Mouse (Mus musculus): Measurements from ENCODE around the gene Twf2. TPM values are rescaled to one million over a fixed set of nuclear protein-coding genes. Genes with fewer than 3 reads are reported as not detected.

The Twf2 gene
- polyA plus RNA-seq, 1 experiment from 2014 or later: 45.5 TPM

DNA sequence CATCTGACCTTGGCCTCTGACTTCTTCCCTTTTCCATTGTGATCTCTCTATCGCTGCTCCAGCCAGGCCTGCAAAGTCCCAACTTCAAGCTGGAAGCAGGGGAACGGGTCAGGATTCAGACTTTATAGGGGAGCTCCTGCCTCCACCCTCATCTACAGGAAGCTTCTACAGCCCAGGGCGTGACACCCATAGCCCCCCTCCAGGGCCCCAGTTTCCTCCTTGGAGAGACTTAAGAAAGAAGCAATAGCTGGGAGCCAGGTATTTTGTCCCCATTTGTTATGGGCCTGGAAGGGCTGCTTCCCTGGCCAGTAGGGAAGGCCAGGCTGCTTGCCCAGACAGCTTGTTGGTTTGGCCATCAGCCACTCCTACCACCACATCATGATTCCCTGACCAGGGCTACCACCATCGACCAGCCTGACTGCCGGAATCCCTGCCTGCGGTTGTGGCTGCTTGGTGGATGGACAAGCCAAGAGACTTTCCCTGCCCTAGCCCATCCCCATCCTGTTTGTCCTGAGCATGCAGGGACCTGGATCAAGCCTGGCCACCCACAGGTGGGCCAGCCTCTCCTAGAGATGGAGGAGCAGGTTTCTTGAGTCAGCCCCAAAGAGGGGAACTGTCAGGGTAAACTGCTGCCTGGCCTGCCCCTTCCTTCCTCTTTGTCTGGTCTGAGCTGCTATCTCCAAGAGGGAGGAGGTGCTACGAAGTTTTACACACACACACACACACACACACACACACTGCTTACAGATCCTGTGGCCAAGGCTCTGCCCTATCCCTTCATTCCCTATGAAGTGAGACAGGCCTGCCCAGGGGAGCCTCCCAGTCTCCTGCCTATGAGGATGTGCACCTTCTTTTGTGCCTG is 1.3 kb downstream of the Twf2 start:
- Histone ChIP-seq H3K27me3 (ENCODE audit: control insufficient read depth, insufficient read depth, low read length) (no peaks in the 10 kb centered on the region), H3K9ac (ENCODE audit: low read length) (peak overlapping the region; percentile 86), H3K27ac (replicated peaks in 1 of 2; ENCODE audit: control insufficient read depth in 1 of 2, insufficient read depth in 1 of 2, low read depth in 2 of 2, low read length in 2 of 2) (peak overlapping the region; percentile 7 to 29; a peak in 2 of 4 replicates), H3K4me3 (ENCODE audit: control insufficient read depth in 1 of 2, insufficient read depth in 1 of 2, low read depth in 1 of 2, low read length in 2 of 2) (peak overlapping the region in 1 of 2 experiments; percentile 76; a peak in 2 of 4 replicates), H3K36me3 (ENCODE audit: control insufficient read depth, insufficient read depth, low read length) (peaks cover 14% of the 10 kb centered on the region), H3K4me2 (ENCODE audit: low read length) (peak overlapping the region; percentile 68), H3K4me1 (ENCODE audit: control insufficient read depth in 2 of 2, insufficient read depth in 2 of 2, low read length in 2 of 2) (peaks cover 26 to 42% of the 10 kb centered on the region in 2 experiments), H3K9me3 (ENCODE audit: control insufficient read depth, low read length) (no peaks in the 10 kb centered on the region)
- ATAC-seq (ENCODE audit: insufficient number of reproducible peaks, insufficient read depth, low FRiP score, low read depth): no peak
- 65% methylated on average over 7 of the region's 7 CpGs for WGBS

DNA sequence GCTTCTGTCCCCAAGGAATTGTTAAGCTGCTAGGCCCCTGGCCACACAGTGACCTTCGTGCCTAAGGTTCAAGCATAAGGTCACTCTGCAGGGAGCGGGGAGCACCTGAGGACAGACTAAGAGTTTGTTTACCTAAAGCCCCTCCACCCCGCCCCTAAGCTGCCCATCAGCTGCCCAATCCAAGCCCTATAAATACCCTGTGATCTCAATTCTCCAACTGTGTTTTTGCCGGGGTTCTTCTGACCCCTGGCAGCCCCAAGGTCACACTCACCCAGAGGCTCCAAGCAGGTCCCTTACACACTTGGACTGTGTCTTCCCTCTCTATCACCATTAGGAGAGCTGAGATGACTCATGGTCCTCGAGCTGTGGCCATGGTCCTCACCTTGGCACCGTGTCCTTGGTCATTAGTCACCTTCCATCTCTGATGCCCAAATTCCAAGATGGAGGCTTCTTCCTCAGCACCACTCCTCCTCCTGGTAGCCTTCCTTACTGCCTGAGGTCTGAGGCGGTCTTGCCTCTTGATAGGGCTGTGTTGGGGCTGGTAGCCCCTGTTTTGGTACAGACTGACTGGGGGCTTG is 2.9 kb downstream of the Twf2 start:
- Histone ChIP-seq H3K9ac (ENCODE audit: low read length) (no peak overlapping the region), H3K27ac (replicated peaks in 1 of 2; ENCODE audit: control insufficient read depth in 1 of 2, insufficient read depth in 1 of 2, low read depth in 2 of 2, low read length in 2 of 2) (peak overlapping the region in 1 of 2 experiments; percentile 7; a peak in 1 of 4 replicates), H3K4me1 (ENCODE audit: control insufficient read depth in 2 of 2, insufficient read depth in 2 of 2, low read length in 2 of 2) (peaks cover 22 to 37% of the 10 kb centered on the region in 2 experiments), H3K27me3 (ENCODE audit: control insufficient read depth, insufficient read depth, low read length) (no peaks in the 10 kb centered on the region), H3K36me3 (ENCODE audit: control insufficient read depth, insufficient read depth, low read length) (peaks cover 17% of the 10 kb centered on the region), H3K4me3 (ENCODE audit: control insufficient read depth in 1 of 2, insufficient read depth in 1 of 2, low read depth in 1 of 2, low read length in 2 of 2) (no peak overlapping the region), H3K4me2 (ENCODE audit: low read length) (no peak overlapping the region), H3K9me3 (ENCODE audit: control insufficient read depth, low read length) (no peaks in the 10 kb centered on the region)
- no peak for ATAC-seq (ENCODE audit: insufficient number of reproducible peaks, insufficient read depth, low FRiP score, low read depth)
- 70% methylated on average over 7 of the region's 7 CpGs for WGBS

DNA sequence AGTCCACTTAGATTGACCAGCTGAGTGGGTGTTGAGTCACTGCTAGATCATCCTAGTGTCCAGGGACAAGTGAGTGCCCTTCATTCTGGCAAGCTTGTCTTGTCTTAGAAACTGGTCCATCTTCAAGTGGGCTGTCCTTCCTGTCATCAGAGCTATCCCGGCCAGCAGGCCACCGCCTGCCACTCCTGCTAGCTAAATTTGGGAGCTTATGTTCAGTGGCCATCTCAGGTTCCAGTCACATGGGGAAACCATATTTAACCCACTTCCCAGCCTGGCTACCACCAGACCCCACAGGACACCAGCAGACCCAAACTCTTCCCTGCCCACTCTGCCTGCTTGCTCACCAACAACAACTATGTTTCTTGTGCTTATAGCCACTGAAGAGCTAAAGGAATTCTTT is 3.6 kb downstream of the Twf2 start:
- Histone ChIP-seq H3K9ac (ENCODE audit: low read length) (no peak overlapping the region), H3K27ac (replicated peaks in 1 of 2; ENCODE audit: control insufficient read depth in 1 of 2, insufficient read depth in 1 of 2, low read depth in 2 of 2, low read length in 2 of 2) (peak overlapping the region; percentile 9 to 51; a peak in 2 of 4 replicates), H3K4me3 (ENCODE audit: control insufficient read depth in 1 of 2, insufficient read depth in 1 of 2, low read depth in 1 of 2, low read length in 2 of 2) (no peak overlapping the region), H3K36me3 (ENCODE audit: control insufficient read depth, insufficient read depth, low read length) (peaks cover 17% of the 10 kb centered on the region), H3K27me3 (ENCODE audit: control insufficient read depth, insufficient read depth, low read length) (no peaks in the 10 kb centered on the region), H3K4me2 (ENCODE audit: low read length) (peak overlapping the region; percentile 42), H3K9me3 (ENCODE audit: control insufficient read depth, low read length) (no peaks in the 10 kb centered on the region), H3K4me1 (ENCODE audit: control insufficient read depth in 2 of 2, insufficient read depth in 2 of 2, low read length in 2 of 2) (peaks cover 23 to 42% of the 10 kb centered on the region in 2 experiments)
- no peak for ATAC-seq (ENCODE audit: insufficient number of reproducible peaks, insufficient read depth, low FRiP score, low read depth)
- WGBS: 26% methylated on average over 2 of the region's 2 CpGs

DNA sequence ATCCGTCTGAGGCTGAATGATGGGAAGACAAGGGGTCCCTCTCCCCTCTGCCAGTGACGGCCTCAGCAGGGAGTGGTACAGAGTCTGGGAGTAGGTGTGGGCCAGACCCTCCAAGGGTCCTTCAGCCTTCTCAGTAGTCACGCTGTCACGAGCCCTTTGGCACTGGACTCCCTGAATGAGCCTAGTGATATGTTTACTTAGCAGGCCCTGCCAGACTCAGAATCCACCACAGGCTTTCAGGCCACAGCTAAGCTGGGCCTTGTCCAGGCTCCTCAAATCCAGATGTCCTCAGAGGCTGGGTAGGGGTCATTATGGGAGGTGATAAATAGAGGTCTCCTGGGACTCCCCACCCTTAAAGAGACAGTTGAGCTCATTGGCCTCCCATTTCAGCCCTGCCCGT is 5.3 kb downstream of the Twf2 start:
- no peak overlapping the region for H3K4me3 ChIP-seq (ENCODE audit: control insufficient read depth in 1 of 2, insufficient read depth in 1 of 2, low read depth in 1 of 2, low read length in 2 of 2)
- no peaks in the 10 kb centered on the region for H3K27me3 ChIP-seq (ENCODE audit: control insufficient read depth, insufficient read depth, low read length)
- H3K4me1 ChIP-seq (ENCODE audit: control insufficient read depth in 2 of 2, insufficient read depth in 2 of 2, low read length in 2 of 2): peaks cover 28 to 44% of the 10 kb centered on the region in 2 experiments
- no peak for ATAC-seq (ENCODE audit: insufficient number of reproducible peaks, insufficient read depth, low FRiP score, low read depth)
- WGBS: 81% methylated on average over 5 of the region's 5 CpGs
- H3K9me3 ChIP-seq (ENCODE audit: control insufficient read depth, low read length): no peaks in the 10 kb centered on the region
- no peak overlapping the region for H3K4me2 ChIP-seq (ENCODE audit: low read length)
- H3K9ac ChIP-seq (ENCODE audit: low read length): no peak overlapping the region
- peaks cover 27% of the 10 kb centered on the region for H3K36me3 ChIP-seq (ENCODE audit: control insufficient read depth, insufficient read depth, low read length)
- no peak overlapping the region for H3K27ac ChIP-seq (replicated peaks in 1 of 2; ENCODE audit: control insufficient read depth in 1 of 2, insufficient read depth in 1 of 2, low read depth in 2 of 2, low read length in 2 of 2)

DNA sequence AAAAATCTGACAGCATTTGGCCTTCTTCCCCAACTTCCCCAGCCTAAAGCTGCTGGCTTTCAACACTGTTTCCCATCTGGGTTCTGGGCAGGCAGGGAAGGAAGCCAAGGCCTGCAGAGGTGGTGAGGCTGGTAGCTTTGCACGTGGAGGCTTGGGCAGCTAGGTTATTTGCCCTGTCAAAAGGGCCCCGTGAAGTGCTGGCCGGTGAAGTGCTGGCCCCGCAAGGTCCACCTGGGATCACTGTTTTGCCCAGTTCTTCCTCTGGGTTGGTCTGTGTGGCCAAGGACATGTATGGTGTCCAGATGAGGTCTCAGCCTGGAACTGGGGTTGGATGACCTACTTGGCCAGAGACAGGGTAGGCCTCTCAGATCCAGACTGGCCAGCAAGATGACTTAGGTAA is 7.0 kb downstream of the Twf2 start:
- Histone ChIP-seq H3K4me3 (ENCODE audit: control insufficient read depth in 1 of 2, insufficient read depth in 1 of 2, low read depth in 1 of 2, low read length in 2 of 2) (no peak overlapping the region), H3K36me3 (ENCODE audit: control insufficient read depth, insufficient read depth, low read length) (peaks cover 44% of the 10 kb centered on the region), H3K27ac (replicated peaks in 1 of 2; ENCODE audit: control insufficient read depth in 1 of 2, insufficient read depth in 1 of 2, low read depth in 2 of 2, low read length in 2 of 2) (no peak overlapping the region), H3K4me2 (ENCODE audit: low read length) (no peak overlapping the region), H3K9ac (ENCODE audit: low read length) (no peak overlapping the region), H3K27me3 (ENCODE audit: control insufficient read depth, insufficient read depth, low read length) (no peaks in the 10 kb centered on the region), H3K4me1 (ENCODE audit: control insufficient read depth in 2 of 2, insufficient read depth in 2 of 2, low read length in 2 of 2) (peaks cover 18 to 29% of the 10 kb centered on the region in 2 experiments), H3K9me3 (ENCODE audit: control insufficient read depth, low read length) (no peaks in the 10 kb centered on the region)
- no peak for ATAC-seq (ENCODE audit: insufficient number of reproducible peaks, insufficient read depth, low FRiP score, low read depth)
- WGBS: 90% methylated on average over 4 of the region's 4 CpGs

DNA sequence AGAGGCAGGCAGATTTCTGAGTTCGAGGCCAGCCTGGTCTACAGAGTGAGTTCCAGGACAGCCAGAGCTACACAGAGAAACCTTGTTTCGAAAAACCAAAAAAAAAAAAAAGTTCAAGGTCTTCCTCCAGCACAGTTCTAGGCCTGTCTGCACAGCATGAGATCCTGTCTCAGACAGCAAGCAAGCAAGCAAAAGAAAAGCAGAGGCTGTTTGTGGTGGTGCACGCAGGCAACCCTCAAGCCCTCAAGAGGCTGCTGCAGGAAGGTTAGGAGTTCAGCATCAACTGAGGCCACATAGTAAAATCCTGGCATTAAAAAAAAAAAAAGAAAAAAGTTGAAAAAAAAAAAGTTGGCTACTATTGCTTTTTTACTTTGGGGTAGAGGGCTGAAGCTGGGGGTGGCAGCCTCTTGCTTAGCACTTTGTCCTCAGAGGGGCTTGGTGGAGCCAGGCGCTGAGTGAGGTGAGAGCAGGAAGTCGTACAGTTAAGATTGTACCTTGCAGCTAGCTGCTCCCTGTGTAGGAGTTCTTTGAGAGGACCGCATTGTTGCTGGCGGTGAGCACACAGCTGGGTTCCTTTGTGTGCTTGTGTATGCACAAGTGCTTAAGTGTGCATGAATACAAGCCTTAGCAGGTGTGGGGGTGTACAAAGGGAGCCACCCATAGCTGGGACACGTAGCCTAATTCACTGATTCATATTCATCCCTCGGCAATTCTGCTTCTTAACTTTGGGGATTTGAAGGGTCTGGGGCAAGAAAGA is 8.1 kb downstream of the Twf2 start:
- Histone ChIP-seq H3K4me3 (ENCODE audit: control insufficient read depth in 1 of 2, insufficient read depth in 1 of 2, low read depth in 1 of 2, low read length in 2 of 2) (peak overlapping the region in 1 of 2 experiments; percentile 35; a peak in 2 of 4 replicates), H3K27me3 (ENCODE audit: control insufficient read depth, insufficient read depth, low read length) (no peaks in the 10 kb centered on the region), H3K4me2 (ENCODE audit: low read length) (peak overlapping the region; percentile 69), H3K9ac (ENCODE audit: low read length) (peak overlapping the region; percentile 72), H3K27ac (replicated peaks in 1 of 2; ENCODE audit: control insufficient read depth in 1 of 2, insufficient read depth in 1 of 2, low read depth in 2 of 2, low read length in 2 of 2) (peak overlapping the region in 1 of 2 experiments; percentile 20; a peak in 1 of 4 replicates), H3K9me3 (ENCODE audit: control insufficient read depth, low read length) (no peaks in the 10 kb centered on the region), H3K4me1 (ENCODE audit: control insufficient read depth in 2 of 2, insufficient read depth in 2 of 2, low read length in 2 of 2) (peaks cover 12 to 23% of the 10 kb centered on the region in 2 experiments), H3K36me3 (ENCODE audit: control insufficient read depth, insufficient read depth, low read length) (peaks cover 47% of the 10 kb centered on the region)
- WGBS: 57% methylated on average over 8 of the region's 9 CpGs
- ATAC-seq (ENCODE audit: insufficient number of reproducible peaks, insufficient read depth, low FRiP score, low read depth): no peak

Data from heart, embryonic 14.5 days (tissue).